Mouse (Mus musculus) kidney, adult 2 months (tissue): ENCODE measurements at regions not wholly inside any gene's neighbourhood (a gene's known extent, or its start where the extent isn't known, plus 50 kb on each side); places are given as distances from the start of the nearest gene placed in this dataset.

Source experiments
- DNase-seq: peaks from one replicate; pipeline ENCODE4 v3.0.0; 2021
- H3K27ac ChIP-seq: fragments of 200-500 bp; 2 replicates; pipeline ENCODE4 v1.5.1; 2012; ENCODE audit warnings: low read depth, low read length, control low read depth, inconsistent platforms; ENCODE audit not compliant: insufficient read depth
- H3K27me3 ChIP-seq: fragments of 200-500 bp; replicated peaks from 2 replicates; pipeline ENCODE4 v1.6.1; 2012; ENCODE audit warnings: mild to moderate bottlenecking, moderate library complexity, low read length, inconsistent platforms; ENCODE audit not compliant: control insufficient read depth, insufficient read depth
- H3K36me3 ChIP-seq: fragments of 200-500 bp; 2 replicates; pipeline ENCODE4 v1.6.1; 2012; ENCODE audit warnings: mild to moderate bottlenecking, moderate library complexity, low read length, inconsistent platforms; ENCODE audit not compliant: control insufficient read depth, insufficient read depth
- H3K4me1 ChIP-seq: fragments of 200-500 bp; 2 replicates; pipeline ENCODE4 v1.6.1; 2011; ENCODE audit warnings: low read length; ENCODE audit not compliant: control insufficient read depth, insufficient read depth
- H3K4me3 ChIP-seq: fragments of 200-500 bp; 2 replicates; pipeline ENCODE4 v1.5.1; 2011; ENCODE audit warnings: mild to moderate bottlenecking, low read depth, low read length, control low read depth; ENCODE audit not compliant: insufficient read depth
- CTCF ChIP-seq: fragments of 200-500 bp; conservative IDR thresholded peaks from 2 replicates; pipeline ENCODE4 v1.5.1; 2011; ENCODE audit warnings: low read depth, mild to moderate bottlenecking, control low read depth, low read length, moderate library complexity, mixed read lengths; ENCODE audit not compliant: insufficient read depth, insufficient read length
- POLR2A ChIP-seq: fragments of 200-500 bp; IDR thresholded peaks from one replicate; pipeline ENCODE4 v1.6.1; 2011; ENCODE audit warnings: low read depth, low read length, control low read depth
- WGBS: fragments of 180-500 bp; shearing (Covaris S2); methylation state at CpG from one replicate; pipeline ENCODE4 v1.1.7; 2018; 5-methylcytosine and 5-hydroxymethylcytosine counted together

- H3K4me3 ChIP-seq = no peak overlapping the region
- DNase-seq = no peak
- H3K36me3 ChIP-seq = no peaks in the 10 kb centered on the region
- WGBS = 32% methylated on average over 25 of the region's 25 CpGs
- H3K27ac ChIP-seq = no peak overlapping the region
- TF ChIP-seq CTCF = no peak
- no peak for TF ChIP-seq POLR2A
- H3K27me3 ChIP-seq = no peaks in the 10 kb centered on the region
- 0 out of 2 replicates have a peak, but pooled peaks cover 3% of the 10 kb centered on the region for H3K4me1 ChIP-seq
Measured at GRCm38 (mm10) chr17:79230653-79231489, 124.0 kb downstream of the Cdc42ep3 start.

- DNase-seq = no peak
- no peak overlapping the region for H3K27ac ChIP-seq
Measured at GRCm38 (mm10) chr17:79206563-79206962, 148.3 kb downstream of the Cdc42ep3 start.

DNA sequence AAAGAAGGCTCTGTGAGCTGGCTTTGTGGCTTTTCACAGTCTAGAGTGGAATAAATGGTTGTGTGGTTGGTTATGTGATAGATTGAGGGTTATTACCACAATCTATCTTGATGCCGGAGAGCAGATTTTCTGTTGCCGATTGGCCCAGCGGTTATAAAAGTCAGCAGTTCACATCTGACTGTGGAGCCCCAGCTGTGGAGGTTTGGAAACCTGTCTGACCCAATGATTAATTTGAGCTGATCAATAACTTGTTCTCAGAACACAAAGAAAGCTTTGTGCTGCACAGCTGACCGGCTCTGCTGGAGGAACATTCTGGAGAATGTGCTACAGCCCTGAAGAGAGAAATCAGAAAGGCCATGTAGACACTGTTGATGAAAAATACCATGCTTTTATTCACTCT, 148.8 kb downstream of the Cdc42ep3 start:
- no peak overlapping the region for H3K27ac ChIP-seq
- H3K4me1 ChIP-seq = no peaks in the 10 kb centered on the region
- 86% methylated on average over 4 of the region's 4 CpGs for WGBS
- no peaks in the 10 kb centered on the region for H3K27me3 ChIP-seq
- TF ChIP-seq POLR2A (no peak), CTCF (no peak)
- H3K36me3 ChIP-seq = no peaks in the 10 kb centered on the region
- no peak for DNase-seq
- H3K4me3 ChIP-seq = no peak overlapping the region

More at GRCm38 (mm10) chr17:79206563-79206962, 148.3 kb downstream of the Cdc42ep3 start:
- Histone ChIP-seq H3K27me3 (no peaks in the 10 kb centered on the region), H3K4me3 (no peak overlapping the region), H3K4me1 (no peaks in the 10 kb centered on the region), H3K36me3 (no peaks in the 10 kb centered on the region)
- TF ChIP-seq CTCF (0 out of 2 replicates have a peak, but pooled peaks have one; percentile 5), POLR2A (no peak)
- 97% methylated on average over 1 of the region's 1 CpGs for WGBS

- no peak overlapping the region for H3K27ac ChIP-seq
- H3K36me3 ChIP-seq = no peaks in the 10 kb centered on the region
- no peaks in the 10 kb centered on the region for H3K27me3 ChIP-seq
- TF ChIP-seq CTCF (no peak), POLR2A (no peak)
- no peak for DNase-seq
- H3K4me3 ChIP-seq = no peak overlapping the region
- H3K4me1 ChIP-seq = no peaks in the 10 kb centered on the region
- WGBS = 74% methylated on average over 9 of the region's 9 CpGs
Measured at GRCm38 (mm10) chr17:79199814-79200491, 148.2 kb downstream of the Qpct start.

DNA sequence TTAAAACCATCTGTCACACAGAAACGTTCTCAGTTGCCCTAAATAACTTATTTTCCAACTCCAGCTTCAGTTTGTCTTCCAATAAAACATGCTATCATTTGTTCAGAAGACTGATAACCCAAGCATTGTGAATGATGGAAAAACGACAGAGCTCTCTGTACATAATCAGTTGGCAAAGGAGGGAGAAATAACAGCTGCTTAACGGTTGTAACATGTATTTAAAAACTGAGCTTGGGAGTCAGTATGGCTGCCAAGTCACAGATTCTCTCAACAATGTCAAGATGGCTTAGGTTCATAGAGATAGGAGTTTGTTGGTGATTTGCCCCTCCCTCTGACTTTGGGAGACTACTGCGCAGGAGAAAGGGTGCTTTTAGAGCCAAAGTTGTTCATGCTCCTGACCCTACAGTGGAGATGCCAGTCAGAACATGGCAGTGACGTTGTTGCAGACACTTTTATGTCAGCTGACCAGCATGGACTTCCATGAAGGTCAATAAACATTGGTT, 140.2 kb downstream of the Qpct start:
- H3K27ac ChIP-seq = no peak overlapping the region
- no peak overlapping the region for H3K4me3 ChIP-seq
- no peaks in the 10 kb centered on the region for H3K4me1 ChIP-seq
- no peaks in the 10 kb centered on the region for H3K36me3 ChIP-seq
- TF ChIP-seq CTCF (no peak), POLR2A (no peak)
- 66% methylated on average over 5 of the region's 5 CpGs for WGBS
- no peak for DNase-seq
- H3K27me3 ChIP-seq = no peaks in the 10 kb centered on the region

GRCm38 (mm10) chr17:79188282-79188681, 136.6 kb downstream of the Qpct start:
- Histone ChIP-seq H3K27ac (no peak overlapping the region), H3K4me3 (no peak overlapping the region), H3K36me3 (no peaks in the 10 kb centered on the region), H3K27me3 (no peaks in the 10 kb centered on the region), H3K4me1 (no peaks in the 10 kb centered on the region)
- 88% methylated on average over 7 of the region's 7 CpGs for WGBS
- no peak for DNase-seq
- TF ChIP-seq POLR2A (no peak), CTCF (no peak)

DNA sequence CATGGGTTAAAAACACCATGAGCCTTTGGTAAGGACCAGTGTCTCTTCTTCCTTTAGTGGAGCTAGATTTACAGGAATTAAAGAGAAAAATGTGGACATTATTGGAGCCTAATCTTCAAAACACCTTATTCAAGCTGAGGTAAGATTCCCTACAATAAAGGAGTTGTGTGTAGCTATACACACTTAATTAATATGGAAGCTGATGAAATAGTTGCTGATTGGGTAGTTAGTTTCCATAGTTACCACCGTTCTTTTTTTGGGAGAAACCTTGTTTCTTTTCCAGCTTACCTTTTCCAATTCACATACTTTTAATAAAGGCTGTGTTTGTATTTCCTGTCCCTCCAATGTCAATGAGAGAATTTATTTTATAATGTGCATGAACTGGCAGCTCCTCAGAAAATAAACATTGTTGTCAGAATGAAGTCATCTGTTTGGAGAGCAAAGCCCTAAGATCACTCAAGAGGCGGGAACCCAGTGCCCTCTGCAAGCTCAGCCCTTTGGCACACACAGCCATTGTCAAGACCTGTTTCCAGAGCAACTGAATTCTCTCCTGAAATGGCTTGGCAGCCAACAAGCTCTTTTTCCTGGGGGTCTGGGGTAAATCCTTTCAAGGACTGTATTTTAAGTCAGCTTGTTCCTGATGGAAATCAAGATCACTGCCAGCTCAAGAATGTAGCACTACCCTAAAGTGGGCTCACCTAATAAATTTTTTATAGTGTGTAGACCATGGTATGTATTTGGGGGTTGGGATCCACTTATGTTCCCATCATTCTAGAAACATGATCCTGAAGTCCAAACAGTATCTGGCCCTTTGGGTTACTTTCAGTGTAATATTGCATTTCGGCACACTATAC, 128.8 kb downstream of the Qpct start:
- H3K36me3 ChIP-seq = no peaks in the 10 kb centered on the region
- DNase-seq = no peak
- H3K4me3 ChIP-seq = no peak overlapping the region
- TF ChIP-seq POLR2A = no peak
- TF ChIP-seq CTCF = no peak
- 76% methylated on average over 3 of the region's 3 CpGs for WGBS
- H3K27me3 ChIP-seq = no peaks in the 10 kb centered on the region
- no peak overlapping the region for H3K27ac ChIP-seq
- 0 out of 2 replicates have a peak, but pooled peaks cover 2% of the 10 kb centered on the region for H3K4me1 ChIP-seq
